Mouse (Mus musculus) layer of hippocampus, postnatal 25 days (tissue): Measurements from ENCODE around the gene Plekha7. TPM values are rescaled to one million over a fixed set of nuclear protein-coding genes. Genes with fewer than 3 reads are reported as not detected.
"Not testable (repeated sequence)": the region's sequence is repeated elsewhere in the genome, so short reads cannot be mapped to it uniquely, and the experiment has no call there.

Experiments
- DNase-seq, 2 experiments: peaks; one replicate each; pipeline ENCODE4 v3.0.0; 2022; ENCODE audit warnings: mixed read lengths in 2 of 2, low spot score in 1 of 2; ENCODE audit errors: extremely low spot score in 1 of 2
- total RNA-seq, 2 experiments: library from RNA; stranded (reverse); gene quantifications; 2 replicates each; pipeline ENCODE4 v1.2.3; 2021

The Plekha7 gene
- total RNA-seq, 2 experiments from 2014 or later, result 17.3 to 22.8 TPM

GRCm38 (mm10) chr7:116103091-116103490, 205.1 kb downstream of the Plekha7 start:
- no peak for DNase-seq

- DNase-seq, result no peak
Measured at GRCm38 (mm10) chr7:116099952-116100528, 208.1 kb downstream of the Plekha7 start.

GRCm38 (mm10) chr7:116093466-116093850, 214.7 kb downstream of the Plekha7 start:
- DNase-seq, result no peak

GRCm38 (mm10) chr7:116092710-116093465, 215.3 kb downstream of the Plekha7 start:
- peak; percentile 86 to 88 for DNase-seq

GRCm38 (mm10) chr7:116084366-116084765, 223.8 kb downstream of the Plekha7 start, which contains the start of gene Gm4353:
TSS of gene Gm4353 (minus strand) at chr7:116084635.
- not testable (repeated sequence) for DNase-seq

Other genes starting within 250 kb of the Plekha7 start
- gene Gm4353, start 223.7 kb downstream of the Plekha7 start, total RNA-seq, result 1 to 10 TPM; 2.3 to 2.4 TPM
- 100 to 1,000 TPM; 217 to 259 TPM for gene Rps13, start 25.8 kb upstream of the Plekha7 start, total RNA-seq
- 10 to 100 TPM; 25.6 to 26.2 TPM for gene Pik3c2a, start 135.1 kb upstream of the Plekha7 start, total RNA-seq
- gene Nucb2, start 196.0 kb upstream of the Plekha7 start, total RNA-seq, result 10 to 100 TPM; 21.1 to 24.0 TPM